Mouse (Mus musculus) forebrain, embryonic 10.5 days (tissue): ENCODE results near the gene Ensa. TPM values are rescaled to one million over a fixed set of nuclear protein-coding genes. Genes with fewer than 3 reads are reported as not detected.
A peak's percentile ranks its signal among the peaks of the same experiment; 100 is the strongest.
"Not testable (repeated sequence)": the region's sequence is repeated elsewhere in the genome, so short reads cannot be mapped to it uniquely, and the experiment has no call there.

Experiments
- DNase-seq: peaks from one replicate; pipeline ENCODE4 v3.0.0-alpha.2; 2017; ENCODE audit warnings: low spot score; ENCODE audit errors: extremely low spot score
- H3K27ac ChIP-seq: fragments of 300-500 bp; sonication (generic); 2 replicates; pipeline ENCODE4 v1.5.1; 2016; ENCODE audit warnings: mild to moderate bottlenecking
- H3K27me3 ChIP-seq: fragments of 300-500 bp; sonication (generic); 2 replicates; pipeline ENCODE4 v1.6.1; 2016; ENCODE audit warnings: mild to moderate bottlenecking; ENCODE audit not compliant: poor library complexity, severe bottlenecking
- H3K36me3 ChIP-seq: fragments of 300-500 bp; sonication (generic); replicated peaks from 2 replicates; pipeline ENCODE4 v1.6.1; 2016; ENCODE audit warnings: mild to moderate bottlenecking, moderate library complexity
- H3K4me1 ChIP-seq: fragments of 300-500 bp; sonication (generic); 2 replicates; pipeline ENCODE4 v1.6.1; 2016
- H3K4me3 ChIP-seq: fragments of 300-500 bp; sonication (generic); 2 replicates; pipeline ENCODE4 v1.5.1; 2016; ENCODE audit warnings: mild to moderate bottlenecking, moderate library complexity
- H3K9me3 ChIP-seq: fragments of 300-500 bp; sonication (generic); 2 replicates; pipeline ENCODE4 v1.6.1; 2016; ENCODE audit warnings: mild to moderate bottlenecking, moderate library complexity
- WGBS: fragments of 180-500 bp; shearing (Covaris S2); methylation state at CpG from one replicate; pipeline ENCODE4 v1.1.7; 2016; 5-methylcytosine and 5-hydroxymethylcytosine counted together
- polyA plus RNA-seq: library from polyadenylated mRNA; unstranded; fragments of >200 nt; fragmentation: Nextera tagmentation; extraction: Ambion mirVana; gene quantifications from 2 replicates; pipeline ENCODE4 v1.2.1, GENCODE M21; 2016

Gene Ensa
- polyA plus RNA-seq, 1 experiment from 2014 or later, result 85.8 TPM

GRCm38 (mm10) chr3:95650276-95651032, 25.7 kb downstream of the Ensa start:
- Histone ChIP-seq H3K9me3 (no peaks in the 10 kb centered on the region), H3K36me3 (no peaks in the 10 kb centered on the region), H3K4me3 (no peak overlapping the region), H3K4me1 (peaks cover 22% of the 10 kb centered on the region), H3K27ac (0 out of 2 replicates have a peak overlapping the region, but pooled peaks have one; percentile 1), H3K27me3 (no peaks in the 10 kb centered on the region)
- 77% methylated on average over 6 of the region's 6 CpGs for WGBS
- DNase-seq, result no peak

GRCm38 (mm10) chr3:95651033-95651373, 26.2 kb downstream of the Ensa start:
- Histone ChIP-seq H3K4me1 (peaks cover 20% of the 10 kb centered on the region), H3K27me3 (no peaks in the 10 kb centered on the region), H3K9me3 (no peaks in the 10 kb centered on the region), H3K36me3 (no peaks in the 10 kb centered on the region), H3K27ac (0 out of 2 replicates have a peak overlapping the region, but pooled peaks have one; percentile 1), H3K4me3 (no peak overlapping the region)
- no peak for DNase-seq
- 90% methylated on average over 3 of the region's 3 CpGs for WGBS

- H3K4me3 ChIP-seq, result no peak overlapping the region
- no peaks in the 10 kb centered on the region for H3K9me3 ChIP-seq
- DNase-seq, result no peak
- 0 out of 2 replicates have a peak overlapping the region, but pooled peaks have one; percentile 26 for H3K27ac ChIP-seq
- H3K27me3 ChIP-seq, result no peaks in the 10 kb centered on the region
- no peaks in the 10 kb centered on the region for H3K36me3 ChIP-seq
- H3K4me1 ChIP-seq, result peaks cover 20% of the 10 kb centered on the region
- WGBS, result 91% methylated on average over 16 of the region's 16 CpGs
Observed at GRCm38 (mm10) chr3:95651391-95652203, 26.8 kb downstream of the Ensa start.

GRCm38 (mm10) chr3:95652204-95652811, 27.5 kb downstream of the Ensa start:
- DNase-seq, result no peak
- no peaks in the 10 kb centered on the region for H3K36me3 ChIP-seq
- H3K9me3 ChIP-seq, result no peaks in the 10 kb centered on the region
- WGBS, result 51% methylated on average over 7 of the region's 7 CpGs
- H3K27me3 ChIP-seq, result no peaks in the 10 kb centered on the region
- H3K27ac ChIP-seq, result 0 out of 2 replicates have a peak overlapping the region, but pooled peaks have one; percentile 26
- H3K4me1 ChIP-seq, result peaks cover 20% of the 10 kb centered on the region
- no peak overlapping the region for H3K4me3 ChIP-seq

- 11% methylated on average over 6 of the region's 6 CpGs for WGBS
Observed at GRCm38 (mm10) chr3:95652871-95653270, 28.1 kb downstream of the Ensa start.

GRCm38 (mm10) chr3:95653473-95654034, 28.8 kb downstream of the Ensa start:
- Histone ChIP-seq H3K27ac (peak overlapping the region; percentile 48), H3K4me1 (peaks cover 25% of the 10 kb centered on the region), H3K4me3 (no peak overlapping the region), H3K27me3 (no peaks in the 10 kb centered on the region), H3K9me3 (no peaks in the 10 kb centered on the region), H3K36me3 (no peaks in the 10 kb centered on the region)
- WGBS, result 24% methylated on average over 11 of the region's 11 CpGs
- DNase-seq, result no peak

More at GRCm38 (mm10) chr3:95652871-95653270, 28.1 kb downstream of the Ensa start:
- no peak overlapping the region for H3K4me3 ChIP-seq
- H3K4me1 ChIP-seq, result peaks cover 24% of the 10 kb centered on the region
- no peak for DNase-seq
- no peaks in the 10 kb centered on the region for H3K27me3 ChIP-seq
- 0 out of 2 replicates have a peak overlapping the region, but pooled peaks have one; percentile 11 for H3K27ac ChIP-seq
- H3K36me3 ChIP-seq, result no peaks in the 10 kb centered on the region
- no peaks in the 10 kb centered on the region for H3K9me3 ChIP-seq

- not testable (repeated sequence) for DNase-seq, H3K9me3 ChIP-seq, H3K27ac ChIP-seq, H3K4me3 ChIP-seq, H3K36me3 ChIP-seq, H3K27me3 ChIP-seq
- 91% methylated on average over 3 of the region's 3 CpGs for WGBS
- H3K4me1 ChIP-seq, result peaks cover 25% of the 10 kb centered on the region
Observed at GRCm38 (mm10) chr3:95654371-95654770, 29.6 kb downstream of the Ensa start.

GRCm38 (mm10) chr3:95655437-95655836, 30.6 kb downstream of the Ensa start:
- Histone ChIP-seq H3K9me3 (no peaks in the 10 kb centered on the region), H3K36me3 (peaks cover 6% of the 10 kb centered on the region), H3K4me1 (peaks cover 29% of the 10 kb centered on the region), H3K27ac (no peak overlapping the region), H3K27me3 (no peaks in the 10 kb centered on the region), H3K4me3 (no peak overlapping the region)
- 86% methylated on average over 5 of the region's 5 CpGs for WGBS
- no peak for DNase-seq

- Histone ChIP-seq H3K4me3 (peak overlapping the region; percentile 99; the same call in 1 of the 2 replicates), H3K4me1 (peaks cover 45% of the 10 kb centered on the region), H3K9me3 (no peaks in the 10 kb centered on the region), H3K27me3 (no peaks in the 10 kb centered on the region), H3K27ac (no peak overlapping the region), H3K36me3 (peaks cover 23% of the 10 kb centered on the region)
- WGBS, result 92% methylated on average over 3 of the region's 3 CpGs
- no peak for DNase-seq
Observed at GRCm38 (mm10) chr3:95657108-95657507, 32.3 kb downstream of the Ensa start.

- Histone ChIP-seq H3K4me1 (peaks cover 45% of the 10 kb centered on the region), H3K4me3 (peak overlapping the region; percentile 99), H3K36me3 (peaks cover 29% of the 10 kb centered on the region), H3K9me3 (no peaks in the 10 kb centered on the region), H3K27me3 (no peaks in the 10 kb centered on the region), H3K27ac (peak overlapping the region; percentile 100)
- 87% methylated on average over 3 of the region's 3 CpGs for WGBS
- no peak for DNase-seq
Observed at GRCm38 (mm10) chr3:95657711-95658110, 32.9 kb downstream of the Ensa start.

GRCm38 (mm10) chr3:95658236-95658867, 33.6 kb downstream of the Ensa start, which contains the start of gene Mcl1:
TSS of gene Mcl1 (plus strand) at chr3:95658788.
- Histone ChIP-seq H3K9me3 (no peaks in the 10 kb centered on the region), H3K4me1 (peaks cover 45% of the 10 kb centered on the region), H3K27me3 (no peaks in the 10 kb centered on the region), H3K27ac (peak within 1 kb of the TSS; percentile 100), H3K36me3 (peaks cover 35% of the 10 kb centered on the region), H3K4me3 (peak within 1 kb of the TSS; percentile 99)
- DNase-seq, result peak; percentile 93
- WGBS, result under 1% methylated on average over 43 of the region's 43 CpGs
